Mouse (Mus musculus) megakaryocyte, adult 5-6 weeks (primary cell): Measurements from ENCODE around the gene Pimreg. TPM values are rescaled to one million over a fixed set of nuclear protein-coding genes. Genes with fewer than 3 reads are reported as not detected.

ENCODE experiments used
- ATAC-seq: 2 replicates; pipeline ENCODE4 v1.8.0; 2016; ENCODE audit warnings: mild to moderate bottlenecking, inconsistent platforms; ENCODE audit not compliant: poor library complexity, severe bottlenecking
- total RNA-seq, 2 experiments: library from RNA; stranded (forward) in 1 of 2; stranded (reverse) in 1 of 2; fragments of 153-499, 151-499 nt in 1 of 2; fragments of 221-1000, 200-1000 nt in 1 of 2; gene quantifications; 2 replicates each; pipeline versions ENCODE4 v1.2.3 to v1.2.4; 2015 to 2017

Gene Pimreg
- total RNA-seq, 2 experiments from 2014 or later, result 16.3 to 34.0 TPM

GRCm38 (mm10) chr11:72061093-72061620 lies 19.3 kb downstream of the Pimreg start:
- ATAC-seq, result no peak

- ATAC-seq, result no peak
Observed at GRCm38 (mm10) chr11:72064414-72064813, 22.6 kb downstream of the Pimreg start.

DNA sequence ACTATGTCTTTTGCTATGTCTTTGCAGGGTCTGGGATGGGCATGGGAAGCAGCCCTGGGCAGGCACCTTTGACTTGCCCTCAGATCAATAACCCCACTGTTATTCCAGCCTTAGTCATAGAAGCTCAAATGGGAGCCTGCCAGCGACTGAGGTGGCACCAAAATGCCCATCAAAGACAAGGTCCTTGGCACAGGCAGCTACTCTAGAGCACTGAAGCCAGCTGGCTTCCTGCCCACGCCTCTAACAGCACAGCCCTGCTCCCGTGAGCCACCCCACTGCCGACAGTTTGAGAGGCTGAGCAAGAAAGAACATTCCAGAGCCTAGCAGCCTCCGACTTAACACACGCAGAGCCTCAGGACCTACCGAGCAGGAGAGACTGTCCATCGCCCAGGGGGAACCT lies 23.3 kb downstream of the Pimreg start:
- no peak for ATAC-seq

DNA sequence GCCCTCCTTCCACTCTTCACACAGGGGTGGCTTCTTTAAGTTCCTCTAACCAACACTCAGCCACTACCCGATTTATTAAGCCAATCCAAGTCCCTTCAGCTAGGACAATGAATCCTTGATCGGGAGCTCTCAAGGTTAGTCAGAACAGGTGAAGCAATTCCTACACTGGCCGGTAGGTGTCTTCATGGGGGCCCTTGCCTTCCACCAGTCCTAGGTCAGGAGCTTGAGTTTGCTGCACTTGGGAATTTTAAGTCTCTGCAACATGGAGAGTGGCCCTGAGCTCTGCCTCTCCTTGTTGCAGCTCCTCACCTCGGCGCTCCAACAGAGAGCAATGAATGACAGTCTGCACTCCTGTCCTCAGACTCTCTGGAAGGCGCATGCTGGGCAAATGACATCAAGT lies 24.5 kb downstream of the Pimreg start:
- ATAC-seq, result no peak

- ATAC-seq, result no peak
Observed at GRCm38 (mm10) chr11:72067326-72067725, 25.5 kb downstream of the Pimreg start.

GRCm38 (mm10) chr11:72068026-72068425 lies 26.2 kb downstream of the Pimreg start:
- ATAC-seq, result no peak

GRCm38 (mm10) chr11:72070733-72071132 lies 28.9 kb downstream of the Pimreg start:
- no peak for ATAC-seq

GRCm38 (mm10) chr11:72072331-72072905 lies 30.6 kb downstream of the Pimreg start:
- no peak for ATAC-seq

DNA sequence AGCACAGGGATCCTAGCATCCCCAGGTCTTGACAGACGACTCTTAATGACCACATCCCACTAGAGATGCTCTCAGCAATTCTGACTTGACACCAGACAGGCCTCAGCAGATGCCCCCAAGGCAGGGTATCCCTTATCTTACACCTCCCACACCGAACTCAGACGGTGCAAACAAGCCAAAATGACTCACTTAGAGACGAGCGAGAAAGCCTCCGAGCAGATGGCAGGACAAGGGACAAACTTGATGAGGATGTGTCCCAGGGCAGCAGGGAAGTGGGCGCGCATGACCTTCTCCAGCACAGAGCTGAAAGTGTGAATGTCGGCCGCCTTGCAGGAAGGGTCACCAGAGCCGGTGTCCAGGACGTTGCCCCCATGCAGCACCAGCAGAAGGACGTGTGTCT lies 32.4 kb downstream of the Pimreg start:
- no peak for ATAC-seq

DNA sequence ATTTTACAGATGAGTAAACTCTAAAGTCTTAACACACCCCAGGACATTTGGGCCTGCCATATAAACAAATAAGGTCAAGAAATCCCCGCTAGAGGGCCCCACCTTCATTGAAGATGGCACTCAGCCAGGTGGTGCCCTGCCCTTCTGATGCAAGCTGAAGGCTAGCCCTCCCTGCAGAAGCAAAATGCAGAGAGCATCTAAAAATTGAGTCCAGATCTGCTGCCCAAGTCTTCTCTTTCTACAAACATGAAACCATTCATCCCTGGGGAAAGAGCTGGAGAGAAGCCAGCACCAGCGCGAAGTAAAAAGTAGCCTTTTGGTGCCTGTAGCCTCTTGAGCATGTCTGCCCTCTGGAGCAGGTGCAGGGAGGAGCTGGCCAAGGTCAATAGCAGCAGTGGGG lies 36.2 kb downstream of the Pimreg start:
- ATAC-seq, result no peak

DNA sequence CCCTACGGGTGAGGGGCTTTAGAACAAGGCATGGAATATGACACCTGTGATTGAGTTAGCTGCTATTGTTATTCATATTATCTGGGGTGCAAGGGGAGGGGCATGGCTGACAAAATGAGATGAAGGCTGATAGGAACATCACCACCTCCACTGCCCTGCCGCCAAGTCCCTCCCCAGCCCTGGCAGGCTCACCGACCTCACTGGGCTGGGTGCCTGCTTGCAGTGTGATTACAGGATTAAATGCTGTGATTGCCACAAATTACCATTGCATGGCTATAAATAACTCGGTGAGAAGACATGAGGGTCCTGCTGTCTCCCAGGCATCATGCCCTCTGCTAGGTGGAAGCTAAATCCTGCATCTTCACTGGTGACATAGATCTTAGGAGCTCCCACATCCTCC lies 36.8 kb downstream of the Pimreg start:
- no peak for ATAC-seq

- ATAC-seq, result no peak
Observed at GRCm38 (mm10) chr11:72080461-72080860, 38.6 kb downstream of the Pimreg start.

DNA sequence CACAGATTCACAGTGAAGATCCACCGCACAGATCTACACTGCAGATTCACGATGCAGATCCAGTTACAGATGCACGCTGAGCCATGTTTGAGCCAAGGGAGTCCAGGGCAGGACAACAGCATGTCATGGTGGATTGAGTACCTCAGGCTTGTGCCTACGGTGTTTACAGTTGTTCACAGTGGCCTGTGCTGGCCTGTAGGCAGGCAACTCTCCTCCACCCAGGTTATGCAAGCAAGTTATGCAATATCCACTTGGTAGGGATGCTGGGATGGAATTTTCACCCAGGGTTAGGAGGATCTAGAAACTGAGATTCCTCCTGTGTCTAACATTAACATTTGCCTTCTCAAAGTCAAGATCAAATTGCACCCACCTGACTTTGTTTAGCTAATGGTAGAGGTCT lies 40.8 kb downstream of the Pimreg start:
- no peak for ATAC-seq

DNA sequence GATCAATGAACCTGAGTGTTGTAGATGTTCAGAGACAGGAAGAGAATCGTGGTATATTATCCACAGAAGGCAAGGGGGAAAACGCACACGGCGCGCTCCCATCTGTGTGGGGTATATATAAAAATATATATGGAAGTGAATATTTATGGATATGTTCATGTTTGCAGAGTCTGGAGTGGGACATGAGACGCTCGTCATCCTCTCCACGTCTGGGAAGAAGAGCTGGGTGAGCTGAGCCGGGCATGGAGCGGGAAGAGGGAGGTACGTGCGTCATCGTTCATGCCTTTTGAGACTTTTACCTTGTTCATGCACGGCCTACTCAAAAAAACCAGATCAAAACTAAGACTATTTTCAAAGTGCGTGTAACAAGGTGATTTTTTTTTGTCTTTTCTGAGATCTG lies 42.5 kb downstream of the Pimreg start:
- no peak for ATAC-seq

DNA sequence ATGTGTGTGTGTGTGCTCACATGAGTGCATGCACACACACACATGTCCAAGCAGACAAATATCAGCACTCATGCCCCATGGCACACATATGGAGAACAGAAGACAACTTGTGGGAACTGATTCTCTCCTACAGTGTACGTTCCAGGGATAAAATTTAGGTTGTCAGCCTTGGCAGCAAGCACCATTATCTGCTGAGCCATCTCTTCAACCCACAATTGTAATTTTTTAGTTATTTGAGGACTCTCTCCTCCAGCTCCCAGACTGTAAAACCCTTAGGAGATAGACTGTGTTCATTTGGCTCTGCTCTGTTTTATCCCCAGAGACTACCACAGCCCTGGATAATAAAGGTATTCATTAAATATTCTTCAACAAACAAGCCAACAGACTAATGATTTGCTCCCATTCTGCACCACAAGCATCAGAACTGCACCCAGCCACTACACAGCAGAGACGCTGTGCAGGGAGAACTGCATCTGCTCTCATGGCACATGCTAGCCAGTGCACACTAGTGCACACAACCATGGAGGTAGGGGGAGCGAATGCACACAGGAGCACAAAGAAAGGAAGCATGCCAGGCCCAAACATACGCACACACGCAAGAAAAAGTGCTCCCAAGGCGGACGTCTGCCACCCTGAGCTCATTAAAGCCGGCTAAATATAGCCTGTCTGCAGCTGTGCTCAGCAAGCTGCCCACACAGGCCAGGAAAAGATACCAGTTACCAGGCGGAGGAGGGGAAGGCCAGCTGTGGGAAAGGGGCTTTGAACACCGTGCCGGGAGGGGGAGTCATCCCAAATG lies 44.6 kb downstream of the Pimreg start:
- ATAC-seq, result no peak

GRCm38 (mm10) chr11:72092390-72092789 lies 50.6 kb downstream of the Pimreg start:
- ATAC-seq, result no peak

DNA sequence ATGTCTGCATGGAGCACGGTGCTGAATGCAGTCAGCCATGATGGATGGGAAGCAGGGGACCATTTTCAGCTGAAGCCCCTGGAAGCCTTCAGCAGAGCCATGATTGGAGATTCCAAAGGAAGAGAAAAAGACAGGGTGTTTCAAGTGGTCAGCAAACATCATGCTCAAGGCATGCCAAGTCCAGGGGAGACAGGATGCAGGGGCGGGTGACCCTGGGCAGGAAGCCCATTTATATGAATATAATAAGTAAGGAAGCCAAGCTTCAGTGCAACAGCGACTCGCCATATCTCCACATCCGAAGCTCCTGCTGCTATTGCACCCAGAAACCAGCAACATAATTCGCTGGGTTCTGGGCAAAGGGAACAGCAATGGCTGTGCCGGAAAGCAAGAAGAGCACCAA lies 52.6 kb downstream of the Pimreg start:
- ATAC-seq, result no peak

- ATAC-seq, result no peak
Observed at GRCm38 (mm10) chr11:72095994-72096393, 54.2 kb downstream of the Pimreg start.
